Mouse (Mus musculus): Measurements from ENCODE around the gene Vmn1r149. TPM values are rescaled to one million over a fixed set of nuclear protein-coding genes. Genes with fewer than 3 reads are reported as not detected.
"Not testable (repeated sequence)": the region's sequence is repeated elsewhere in the genome, so short reads cannot be mapped to it uniquely, and the experiment has no call there.

Vmn1r149 gene
- not detected in 2 replicates for polyA plus RNA-seq (2015; fragmentation: Nextera tagmentation; extraction: Ambion mirVana)

- not testable (repeated sequence) for H3K9ac ChIP-seq (ENCODE audit: low read length); H3K4me3 ChIP-seq (ENCODE audit: low read length); H3K9me3 ChIP-seq (replicated peaks; ENCODE audit: control insufficient read depth, low read length); H3K27me3 ChIP-seq (ENCODE audit: control insufficient read depth, insufficient read depth, low read length); H3K36me3 ChIP-seq (ENCODE audit: control insufficient read depth, insufficient read depth); ATAC-seq (replicated peaks; ENCODE audit: extremely low read depth, insufficient read depth, low FRiP score); H3K4me2 ChIP-seq (ENCODE audit: low read depth, low read length); H3K4me1 ChIP-seq (ENCODE audit: control insufficient read depth, insufficient read depth, low read length); H3K27ac ChIP-seq (ENCODE audit: low read length)
- no CpG with 5 or more reads among the region's 2 CpGs for WGBS
Measured at GRCm38 (mm10) chr7:22438129-22438528, at the start of gene Vmn1r149. Gene Vmn1r149, minus strand, starts transcription at chr7:22438229.

GRCm38 (mm10) chr7:22463975-22464374 is 25.9 kb upstream of the Vmn1r149 start, which contains the start of gene Gm10665:
Gene Gm10665, minus strand, starts transcription at chr7:22464075.
- H3K9ac ChIP-seq (ENCODE audit: low read length); H3K36me3 ChIP-seq (ENCODE audit: control insufficient read depth, insufficient read depth); ATAC-seq (replicated peaks; ENCODE audit: extremely low read depth, insufficient read depth, low FRiP score); H3K4me1 ChIP-seq (ENCODE audit: control insufficient read depth, insufficient read depth, low read length); H3K4me3 ChIP-seq (ENCODE audit: low read length); H3K9me3 ChIP-seq (replicated peaks; ENCODE audit: control insufficient read depth, low read length); H3K4me2 ChIP-seq (ENCODE audit: low read depth, low read length); H3K27me3 ChIP-seq (ENCODE audit: control insufficient read depth, insufficient read depth, low read length); H3K27ac ChIP-seq (ENCODE audit: low read length): not testable (repeated sequence)
- WGBS: no CpG with 5 or more reads among the region's 5 CpGs

GRCm38 (mm10) chr7:22413283-22413682 is 24.7 kb downstream of the Vmn1r149 start, which contains the start of gene Vmn1r148:
Gene Vmn1r148, plus strand, starts transcription at chr7:22413583.
- not testable (repeated sequence) for H3K27ac ChIP-seq (ENCODE audit: low read length); H3K4me1 ChIP-seq (ENCODE audit: control insufficient read depth, insufficient read depth, low read length); H3K36me3 ChIP-seq (ENCODE audit: control insufficient read depth, insufficient read depth); ATAC-seq (replicated peaks; ENCODE audit: extremely low read depth, insufficient read depth, low FRiP score); H3K9ac ChIP-seq (ENCODE audit: low read length); H3K9me3 ChIP-seq (replicated peaks; ENCODE audit: control insufficient read depth, low read length); H3K4me3 ChIP-seq (ENCODE audit: low read length); H3K4me2 ChIP-seq (ENCODE audit: low read depth, low read length); H3K27me3 ChIP-seq (ENCODE audit: control insufficient read depth, insufficient read depth, low read length)
- WGBS: no CpG with 5 or more reads among the region's 3 CpGs

Other genes starting within 250 kb of the Vmn1r149 start
- not detected in 2 replicates for gene Vmn1r143, start 248.9 kb downstream of the Vmn1r149 start, polyA plus RNA-seq (2015; fragmentation: Nextera tagmentation; extraction: Ambion mirVana)
- not detected in 2 replicates for gene Gm8653, start 237.0 kb downstream of the Vmn1r149 start, polyA plus RNA-seq (2015; fragmentation: Nextera tagmentation; extraction: Ambion mirVana)
- gene Gm8453, start 208.7 kb downstream of the Vmn1r149 start, polyA plus RNA-seq (2015; fragmentation: Nextera tagmentation; extraction: Ambion mirVana): not detected in 2 replicates
- not detected in 2 replicates for gene Gm4187, start 108.5 kb downstream of the Vmn1r149 start, polyA plus RNA-seq (2015; fragmentation: Nextera tagmentation; extraction: Ambion mirVana)
- not detected in 2 replicates for gene Gm8660, start 67.2 kb downstream of the Vmn1r149 start, polyA plus RNA-seq (2015; fragmentation: Nextera tagmentation; extraction: Ambion mirVana)
- not detected in 2 replicates for gene Vmn1r148, start 24.6 kb downstream of the Vmn1r149 start, polyA plus RNA-seq (2015; fragmentation: Nextera tagmentation; extraction: Ambion mirVana)
- gene Gm10665, start 25.8 kb upstream of the Vmn1r149 start, polyA plus RNA-seq (2015; fragmentation: Nextera tagmentation; extraction: Ambion mirVana): not detected in 2 replicates
- gene Vmn1r151, start 61.4 kb upstream of the Vmn1r149 start, polyA plus RNA-seq (2015; fragmentation: Nextera tagmentation; extraction: Ambion mirVana): not detected in 2 replicates
- gene Vmn1r152, start 84.7 kb upstream of the Vmn1r149 start, polyA plus RNA-seq (2015; fragmentation: Nextera tagmentation; extraction: Ambion mirVana): not detected in 2 replicates
- not detected in 2 replicates for gene Gm8677, start 96.7 kb upstream of the Vmn1r149 start, polyA plus RNA-seq (2015; fragmentation: Nextera tagmentation; extraction: Ambion mirVana)
- not detected in 2 replicates for gene Gm4201, start 127.1 kb upstream of the Vmn1r149 start, polyA plus RNA-seq (2015; fragmentation: Nextera tagmentation; extraction: Ambion mirVana)
- gene Gm4565, start 149.9 kb upstream of the Vmn1r149 start, polyA plus RNA-seq (2015; fragmentation: Nextera tagmentation; extraction: Ambion mirVana): not detected in 2 replicates
- not detected in 2 replicates for gene Vmn1r155, start 219.8 kb upstream of the Vmn1r149 start, polyA plus RNA-seq (2015; fragmentation: Nextera tagmentation; extraction: Ambion mirVana)